Mouse (Mus musculus): ENCODE measurements around the gene Lyrm7.

GRCm38 (mm10) chr11:54905086-54905485 is 44.4 kb upstream of the Lyrm7 start:
- TF ChIP-seq CTCF (conservative IDR thresholded peaks at IDR 0.05; ENCODE audit: low read length) (no peak), NANOG (IDR thresholded peaks at IDR 0.05; ENCODE audit: borderline replicate concordance, low read length) (no peak)

All from E14TG2a.4 (cell line).